Mouse (Mus musculus): ENCODE measurements around the gene Cd244a. TPM values are rescaled to one million over a fixed set of nuclear protein-coding genes. Genes with fewer than 3 reads are reported as not detected.
A peak's percentile ranks its signal among the peaks of the same experiment; 100 is the strongest.

Gene Cd244a
- polyA plus RNA-seq, 1 experiment: not detected

DNA sequence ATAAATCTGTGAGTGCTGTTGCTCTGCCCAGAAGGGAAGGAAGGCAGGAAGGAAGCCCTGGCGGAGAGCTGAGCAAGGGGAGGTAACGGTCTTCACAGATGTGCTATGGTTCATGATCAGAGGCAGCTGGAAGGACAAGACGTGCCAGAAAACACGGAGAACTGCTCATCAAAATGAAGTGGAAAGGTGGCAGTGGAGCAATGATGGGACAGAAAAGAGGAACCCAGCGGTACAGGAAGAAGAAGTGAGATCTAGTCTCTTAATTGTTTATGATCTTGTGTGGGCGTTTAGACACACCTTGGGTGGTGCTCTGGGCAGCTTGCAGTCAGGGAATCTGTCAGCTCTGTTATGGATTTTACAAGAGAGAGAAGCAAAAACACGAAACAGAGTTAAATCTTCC lies 7.7 kb upstream of the Cd244a start:
- Histone ChIP-seq H3K9me3 (peaks cover 9% of the 10 kb centered on the region; the same call in 1 of the 2 replicates), H3K4me3 (replicated peaks) (no peak overlapping the region), H3K4me1 (peaks cover 30% of the 10 kb centered on the region), H3K27me3 (replicated peaks) (no peaks in the 10 kb centered on the region), H3K36me3 (replicated peaks; ENCODE audit: low read length) (no peaks in the 10 kb centered on the region)
- TF ChIP-seq GATA1 (IDR thresholded peaks at IDR 0.05; ENCODE audit: borderline replicate concordance, low read length) (no peak), FLI1 (IDR thresholded peaks at IDR 0.05; ENCODE audit: low read length) (no peak)

- no peak overlapping the region for H3K4me3 ChIP-seq (replicated peaks)
- H3K27me3 ChIP-seq (replicated peaks): no peaks in the 10 kb centered on the region
- TF ChIP-seq FLI1 (IDR thresholded peaks at IDR 0.05; ENCODE audit: low read length) (no peak), GATA1 (IDR thresholded peaks at IDR 0.05; ENCODE audit: borderline replicate concordance, low read length) (no peak)
- H3K36me3 ChIP-seq (replicated peaks; ENCODE audit: low read length): no peaks in the 10 kb centered on the region
- H3K9me3 ChIP-seq: peaks cover 9% of the 10 kb centered on the region; the same call in 1 of the 2 replicates
- peaks cover 33% of the 10 kb centered on the region for H3K4me1 ChIP-seq
These were observed 6.8 kb upstream of the Cd244a start for GRCm38 (mm10) chr1:171552230-171552629.

- Histone ChIP-seq H3K4me1 (peaks cover 42% of the 10 kb centered on the region), H3K4me3 (replicated peaks) (peak overlapping the region; percentile 5), H3K27me3 (replicated peaks) (no peaks in the 10 kb centered on the region), H3K9me3 (peaks cover 9% of the 10 kb centered on the region; the same call in 1 of the 2 replicates), H3K36me3 (replicated peaks; ENCODE audit: low read length) (no peaks in the 10 kb centered on the region)
- TF ChIP-seq FLI1 (IDR thresholded peaks at IDR 0.05; ENCODE audit: low read length) (no peak), GATA1 (IDR thresholded peaks at IDR 0.05; ENCODE audit: borderline replicate concordance, low read length) (no peak)
These were observed 5.3 kb upstream of the Cd244a start for GRCm38 (mm10) chr1:171553359-171554341.

GRCm38 (mm10) chr1:171556366-171556765 lies 2.6 kb upstream of the Cd244a start:
- TF ChIP-seq GATA1 (IDR thresholded peaks at IDR 0.05; ENCODE audit: borderline replicate concordance, low read length): no peak
- TF ChIP-seq FLI1 (IDR thresholded peaks at IDR 0.05; ENCODE audit: low read length): no peak
- Histone ChIP-seq H3K4me3 (replicated peaks) (no peak overlapping the region), H3K36me3 (replicated peaks; ENCODE audit: low read length) (no peaks in the 10 kb centered on the region), H3K27me3 (replicated peaks) (no peaks in the 10 kb centered on the region), H3K9me3 (no peaks in the 10 kb centered on the region), H3K4me1 (peaks cover 65% of the 10 kb centered on the region)

- H3K4me3 ChIP-seq (replicated peaks): no peak overlapping the region
- peaks cover 5% of the 10 kb centered on the region for H3K36me3 ChIP-seq (replicated peaks; ENCODE audit: low read length)
- no peak for TF ChIP-seq FLI1 (IDR thresholded peaks at IDR 0.05; ENCODE audit: low read length)
- TF ChIP-seq GATA1 (IDR thresholded peaks at IDR 0.05; ENCODE audit: borderline replicate concordance, low read length): no peak
- H3K9me3 ChIP-seq: no peaks in the 10 kb centered on the region
- H3K27me3 ChIP-seq (replicated peaks): no peaks in the 10 kb centered on the region
- H3K4me1 ChIP-seq: peaks cover 77% of the 10 kb centered on the region
These were observed 586 bp upstream of the Cd244a start for GRCm38 (mm10) chr1:171558407-171558806.

GRCm38 (mm10) chr1:171560262-171560661 lies 1.3 kb downstream of the Cd244a start:
- Histone ChIP-seq H3K4me1 (peaks cover 77% of the 10 kb centered on the region), H3K36me3 (replicated peaks; ENCODE audit: low read length) (peaks cover 13% of the 10 kb centered on the region), H3K27me3 (replicated peaks) (no peaks in the 10 kb centered on the region), H3K9me3 (no peaks in the 10 kb centered on the region), H3K4me3 (replicated peaks) (peak overlapping the region; percentile 73)
- TF ChIP-seq FLI1 (IDR thresholded peaks at IDR 0.05; ENCODE audit: low read length) (no peak), GATA1 (IDR thresholded peaks at IDR 0.05; ENCODE audit: borderline replicate concordance, low read length) (0 out of 3 replicates have a peak, but pooled peaks have one; percentile 51)

GRCm38 (mm10) chr1:171561200-171561599 lies 2.2 kb downstream of the Cd244a start:
- H3K4me3 ChIP-seq (replicated peaks): peak overlapping the region; percentile 81

DNA sequence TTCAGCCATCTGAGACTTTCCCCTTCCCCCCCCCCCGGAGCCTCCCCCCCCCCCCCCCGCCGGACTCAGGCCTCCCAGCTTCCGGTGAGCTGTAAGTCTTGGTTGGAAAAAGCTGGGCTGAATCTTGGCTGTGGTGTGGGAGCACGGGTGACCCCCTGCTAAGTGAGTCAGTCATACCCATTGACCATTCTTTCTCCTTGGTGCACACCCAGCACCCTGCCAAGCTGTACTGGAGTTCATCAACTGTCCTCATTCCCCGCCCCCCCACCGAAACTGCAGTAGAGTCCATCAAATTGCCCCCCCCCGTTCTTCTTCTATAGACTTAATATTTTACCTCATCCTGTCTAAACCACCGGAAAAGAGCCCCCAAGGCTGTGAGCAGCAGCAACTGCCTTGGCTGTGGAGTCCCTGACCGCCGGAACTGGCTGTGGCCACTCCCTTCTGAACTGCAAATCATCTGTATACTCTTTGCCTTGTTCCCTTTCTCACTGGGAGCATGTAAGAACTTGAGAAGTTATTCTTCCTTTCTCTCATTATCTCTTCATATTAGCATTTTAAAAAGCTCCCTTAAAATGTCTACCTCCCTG lies 2.7 kb downstream of the Cd244a start:
- H3K4me1 ChIP-seq: peaks cover 87% of the 10 kb centered on the region
- no peaks in the 10 kb centered on the region for H3K9me3 ChIP-seq
- H3K27me3 ChIP-seq (replicated peaks): no peaks in the 10 kb centered on the region
- peaks cover 21% of the 10 kb centered on the region for H3K36me3 ChIP-seq (replicated peaks; ENCODE audit: low read length)
- TF ChIP-seq FLI1 (IDR thresholded peaks at IDR 0.05; ENCODE audit: low read length) (peak; percentile 38; the same call in 1 of the 2 replicates), GATA1 (IDR thresholded peaks at IDR 0.05; ENCODE audit: borderline replicate concordance, low read length) (no peak)
- H3K4me3 ChIP-seq (replicated peaks): peak overlapping the region; percentile 87

More at GRCm38 (mm10) chr1:171561200-171561599, 2.2 kb downstream of the Cd244a start:
- H3K4me1 ChIP-seq: peaks cover 85% of the 10 kb centered on the region
- no peaks in the 10 kb centered on the region for H3K27me3 ChIP-seq (replicated peaks)
- H3K36me3 ChIP-seq (replicated peaks; ENCODE audit: low read length): peaks cover 21% of the 10 kb centered on the region
- no peaks in the 10 kb centered on the region for H3K9me3 ChIP-seq
- TF ChIP-seq GATA1 (IDR thresholded peaks at IDR 0.05; ENCODE audit: borderline replicate concordance, low read length): peak; percentile 78; the same call in 1 of the 3 replicates
- TF ChIP-seq FLI1 (IDR thresholded peaks at IDR 0.05; ENCODE audit: low read length): peak; percentile 59; the same call in 1 of the 2 replicates

GRCm38 (mm10) chr1:171563042-171563441 lies 4.0 kb downstream of the Cd244a start:
- peaks cover 86% of the 10 kb centered on the region for H3K4me1 ChIP-seq
- TF ChIP-seq FLI1 (IDR thresholded peaks at IDR 0.05; ENCODE audit: low read length): no peak
- TF ChIP-seq GATA1 (IDR thresholded peaks at IDR 0.05; ENCODE audit: borderline replicate concordance, low read length): no peak
- H3K27me3 ChIP-seq (replicated peaks): peaks cover 1% of the 10 kb centered on the region
- peaks cover 21% of the 10 kb centered on the region for H3K36me3 ChIP-seq (replicated peaks; ENCODE audit: low read length)
- H3K9me3 ChIP-seq: no peaks in the 10 kb centered on the region
- H3K4me3 ChIP-seq (replicated peaks): no peak overlapping the region

All from megakaryocyte, embryonic 14.5 days (primary cell).